Mouse (Mus musculus): ENCODE results near the gene Hap1.

DNA sequence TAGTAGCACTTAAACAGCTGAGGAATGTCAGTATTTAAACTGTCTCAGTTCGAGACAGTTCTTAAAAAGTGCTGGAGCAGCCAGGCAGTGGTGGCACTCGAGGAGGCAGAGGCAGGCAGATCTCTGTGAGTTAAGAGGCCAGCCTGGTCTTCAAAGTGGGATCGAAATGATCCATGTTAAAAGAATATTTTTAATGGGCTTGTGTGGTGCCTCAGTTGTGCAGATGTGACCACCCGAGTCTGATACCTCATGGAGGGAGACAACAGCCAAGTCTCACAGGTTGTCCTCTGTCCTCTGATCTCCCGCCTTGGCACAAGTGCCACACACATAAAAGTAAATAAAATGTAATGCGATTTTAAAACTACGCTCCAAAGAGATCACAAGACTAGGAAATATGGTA is 42.6 kb upstream of the Hap1 start:
- TF ChIP-seq CTCF (IDR thresholded peaks at IDR 0.05; ENCODE audit: low read depth) (no peak), EP300 (IDR thresholded peaks at IDR 0.05; ENCODE audit: low read depth) (no peak)
